Mouse (Mus musculus): Measurements from ENCODE around the gene Twsg1.

Gene Twsg1

DNA sequence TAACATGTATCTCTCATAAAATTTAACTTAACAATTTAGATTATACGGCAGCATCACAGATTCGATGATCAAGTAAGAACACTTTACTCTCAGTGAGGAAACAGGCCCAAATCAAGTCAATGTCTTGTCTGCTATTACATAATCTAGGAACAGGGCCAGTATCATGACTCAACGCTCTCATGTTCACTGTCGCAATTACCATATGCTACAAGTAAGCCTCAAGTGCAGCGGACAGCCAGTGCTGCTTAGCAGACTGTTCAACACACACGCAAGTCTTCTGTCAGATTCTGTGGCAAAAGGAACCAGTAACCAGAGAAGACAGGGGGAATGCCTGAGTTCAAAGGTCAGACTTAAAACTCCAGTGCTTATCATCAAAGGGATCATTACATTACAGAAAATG is 20.1 kb downstream of the Twsg1 start:
- no peak for DNase-seq

DNA sequence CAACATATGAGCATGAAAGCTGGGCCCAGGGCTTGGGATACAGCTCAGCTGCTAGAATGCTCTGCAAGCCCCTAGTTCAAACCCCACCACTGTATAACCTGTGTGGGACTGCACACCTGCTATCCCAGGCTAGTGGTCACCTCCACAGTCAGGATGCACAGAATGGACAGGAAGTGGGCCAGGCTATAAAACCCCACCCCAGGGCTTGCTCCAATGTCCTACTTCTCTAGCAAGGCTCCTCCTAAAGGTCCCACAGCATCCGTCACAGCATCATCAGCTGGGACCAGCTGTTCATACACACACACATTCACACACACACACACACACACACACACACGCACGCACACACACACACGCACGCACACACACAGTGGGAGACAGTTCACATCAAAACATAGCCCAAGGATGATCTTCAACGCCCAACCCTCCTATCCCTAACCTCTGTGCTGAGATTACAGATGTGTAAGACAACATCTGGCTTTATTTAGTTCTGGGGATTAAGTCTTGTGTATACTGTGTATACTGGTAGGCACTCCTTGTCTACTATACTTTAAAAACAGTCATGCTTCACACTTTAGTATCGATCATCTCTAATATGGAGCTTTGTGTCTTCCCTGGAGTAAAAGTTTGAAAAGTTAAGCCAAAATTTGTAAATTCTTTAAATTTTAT is 20.7 kb downstream of the Twsg1 start:
- no peak for DNase-seq

DNA sequence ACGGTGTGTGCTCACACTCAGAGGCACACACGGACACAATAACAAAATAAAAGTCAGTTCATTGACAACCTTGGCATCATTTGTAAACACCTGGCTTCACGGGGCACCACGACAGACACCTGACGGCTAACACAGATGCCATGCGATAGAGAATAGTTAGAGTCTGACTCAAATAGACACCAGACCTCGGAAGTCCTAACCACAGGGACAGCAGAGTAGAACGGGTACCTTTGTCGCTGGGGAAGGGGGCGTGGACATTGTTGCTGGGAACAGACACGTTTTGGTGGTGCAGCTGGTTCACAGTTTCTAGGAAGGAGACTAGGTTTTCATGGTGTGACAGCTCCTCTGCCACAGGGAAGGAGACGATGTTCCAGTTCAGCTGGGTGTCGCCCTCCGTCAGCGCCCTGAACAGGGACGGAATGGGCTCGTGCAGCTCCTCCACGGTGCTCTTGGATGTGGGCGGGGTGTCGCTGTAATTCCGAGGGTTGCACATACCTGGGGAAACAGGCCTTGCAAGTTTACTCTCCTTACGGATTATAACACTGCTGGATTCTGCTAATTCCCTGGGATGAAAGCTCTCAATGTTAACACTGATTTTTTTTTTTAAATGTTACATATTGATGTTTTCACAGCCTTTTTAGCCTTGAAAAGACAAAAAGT is 21.6 kb downstream of the Twsg1 start:
- no peak for DNase-seq

- DNase-seq: no peak
Measured at GRCm38 (mm10) chr17:65927077-65927476, 23.9 kb downstream of the Twsg1 start.

- DNase-seq: no peak
Measured at GRCm38 (mm10) chr17:65924218-65924617, 26.8 kb downstream of the Twsg1 start.

DNA sequence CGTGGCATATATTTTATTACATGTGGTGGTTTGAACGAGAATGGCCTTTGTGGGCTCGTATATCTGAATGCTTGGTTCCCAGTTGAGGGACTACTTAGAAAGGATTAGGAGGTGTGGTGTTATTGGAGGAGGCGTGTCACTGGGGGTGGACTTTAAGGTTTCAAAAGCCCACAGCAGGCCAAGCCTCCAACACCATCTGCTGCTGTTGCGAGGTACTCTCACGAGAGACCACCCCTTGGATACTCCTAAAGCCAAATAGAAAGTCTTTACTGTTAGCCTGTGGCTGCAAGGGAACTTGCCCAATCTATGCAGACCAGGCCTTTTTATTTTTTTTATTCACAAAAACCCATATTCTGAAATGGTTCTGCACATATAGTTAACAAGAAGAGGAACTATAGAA is 29.1 kb downstream of the Twsg1 start:
- DNase-seq: no peak

GRCm38 (mm10) chr17:65919235-65919634 is 31.8 kb downstream of the Twsg1 start:
- DNase-seq: no peak

DNA sequence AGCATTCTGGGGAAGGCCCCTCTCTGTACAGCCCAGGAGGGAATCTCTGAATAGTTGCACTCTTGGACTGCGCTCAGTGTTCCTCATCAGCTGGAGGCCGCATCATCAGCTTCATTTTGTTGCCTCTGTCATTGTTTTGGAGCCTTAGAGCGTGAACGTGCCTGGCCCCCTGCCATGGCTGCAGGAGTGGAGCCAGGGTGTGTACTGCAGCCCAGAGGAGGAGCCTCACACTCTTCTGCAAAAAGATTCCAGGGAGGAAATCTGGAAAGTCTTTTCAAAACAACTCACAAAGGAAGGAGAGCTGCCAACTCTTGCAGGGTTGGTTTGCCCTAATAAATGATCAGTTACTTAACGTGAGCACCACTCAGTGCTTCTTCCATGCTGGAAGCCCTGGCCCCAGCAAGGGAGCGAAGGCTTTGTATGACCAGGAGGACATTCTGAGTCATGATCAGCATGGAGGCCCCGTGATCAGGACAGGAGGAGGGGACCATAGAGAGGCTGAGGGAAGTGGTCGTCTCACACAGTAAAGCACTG is 34.8 kb downstream of the Twsg1 start:
- no peak for DNase-seq

GRCm38 (mm10) chr17:65914083-65914482 is 36.9 kb downstream of the Twsg1 start:
- DNase-seq: no peak

DNA sequence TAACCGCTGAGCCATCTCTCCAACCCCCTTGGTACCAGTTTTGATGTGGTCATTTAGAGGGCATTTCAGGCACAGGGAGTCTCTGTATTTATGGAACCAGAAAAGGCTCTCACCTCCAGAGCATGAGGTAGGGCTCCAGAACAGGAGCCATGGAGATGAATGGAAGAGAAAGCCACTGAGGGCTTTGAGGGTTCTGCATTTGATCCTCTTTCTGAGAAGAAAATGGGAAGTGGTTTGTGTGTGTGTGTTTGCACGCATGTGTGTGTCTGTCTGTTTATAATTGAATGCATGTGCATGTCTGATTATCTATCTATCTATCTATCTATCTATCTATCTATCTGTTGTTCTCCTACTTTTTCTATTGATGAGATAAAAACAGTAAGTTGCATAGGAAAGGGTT is 38.8 kb downstream of the Twsg1 start:
- DNase-seq: no peak

DNA sequence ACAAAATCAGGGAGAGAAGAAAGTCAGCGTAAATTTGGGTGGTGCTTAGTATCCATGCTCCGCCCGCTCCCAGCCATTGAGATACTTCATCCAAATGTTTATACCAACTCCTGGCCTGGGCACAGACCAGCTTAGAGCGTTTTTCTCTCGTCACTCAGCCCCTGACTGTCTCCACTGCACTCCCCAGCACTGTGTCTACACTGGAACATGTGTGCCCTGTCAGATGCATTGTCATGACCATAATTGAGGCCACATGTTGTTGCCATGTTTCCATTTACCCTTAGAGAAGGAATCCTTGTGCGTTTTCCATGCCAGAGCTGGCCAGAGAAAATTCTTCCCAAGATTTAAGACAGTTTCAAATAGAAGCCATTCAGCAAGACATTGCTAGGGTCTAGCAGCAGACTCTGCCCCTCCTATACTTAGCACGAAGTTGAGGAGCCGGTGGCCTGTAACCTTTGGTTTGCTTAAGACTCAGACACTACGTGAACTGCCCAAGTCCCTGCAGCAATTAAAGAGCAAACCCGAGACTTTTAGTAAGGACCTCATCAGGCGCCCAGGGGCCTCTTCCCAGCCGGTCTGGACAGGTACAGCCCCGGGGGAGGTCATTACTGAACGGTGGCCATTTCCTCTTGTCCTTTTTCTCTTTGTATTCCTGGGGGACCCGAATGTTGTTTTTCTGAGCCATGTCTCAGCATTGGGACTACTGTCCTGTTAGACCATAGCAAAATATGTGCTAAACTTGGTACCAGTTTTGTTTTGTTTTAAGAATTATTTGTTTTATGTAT is 39.5 kb downstream of the Twsg1 start:
- DNase-seq: no peak

GRCm38 (mm10) chr17:65908270-65908669 is 42.8 kb downstream of the Twsg1 start:
- DNase-seq: no peak

- peak in 1 of 2 experiments; percentile 33 for DNase-seq
Measured at GRCm38 (mm10) chr17:65906895-65907401, 44.1 kb downstream of the Twsg1 start.

DNA sequence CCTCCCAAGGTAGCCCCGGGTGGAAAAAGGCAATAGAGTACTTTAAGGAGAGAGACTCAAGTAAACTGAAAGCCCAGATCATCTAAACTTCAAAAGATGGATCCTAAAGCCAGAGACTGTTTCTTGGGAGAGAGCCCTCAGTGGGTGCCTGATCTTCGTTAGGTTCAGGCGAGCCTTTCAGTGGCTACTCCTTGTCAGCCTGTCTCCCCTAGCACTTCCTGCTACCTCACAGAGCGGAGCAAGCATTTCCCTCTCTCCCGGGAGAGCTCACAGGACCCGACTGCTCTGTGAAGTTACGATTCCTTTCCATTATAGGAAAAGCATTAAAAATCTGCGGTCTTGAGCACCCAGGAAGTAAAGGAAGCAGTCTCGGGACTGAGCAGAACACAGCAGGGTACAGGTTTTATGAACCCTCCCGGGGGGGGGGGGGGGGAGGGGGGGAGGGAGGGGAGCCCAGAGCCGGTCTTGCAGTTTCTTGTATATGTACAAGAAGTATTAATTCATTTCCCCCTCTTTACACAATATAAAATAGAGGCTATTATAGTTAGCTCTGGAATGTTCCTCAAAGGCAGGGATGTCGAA is 44.6 kb downstream of the Twsg1 start:
- no peak for DNase-seq

DNA sequence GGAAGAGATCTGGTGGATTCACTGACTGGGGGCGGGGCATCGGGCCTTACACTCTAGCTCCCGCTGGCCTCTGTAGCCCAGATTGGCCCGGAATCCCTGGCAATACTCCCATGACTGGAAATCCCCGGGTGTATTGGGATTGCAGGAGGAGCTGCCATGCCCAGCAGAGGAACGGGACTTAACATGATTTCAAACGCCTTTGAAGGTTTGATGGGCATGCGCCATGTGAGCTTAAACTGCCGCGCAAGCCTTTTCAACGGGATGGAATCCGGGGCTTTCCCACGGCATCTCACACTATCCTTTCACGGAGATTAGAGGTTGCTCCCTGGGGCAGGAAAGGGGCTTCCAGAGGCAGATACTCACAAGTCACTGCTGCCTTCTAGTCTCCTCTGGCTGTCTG is 45.8 kb downstream of the Twsg1 start:
- no peak for DNase-seq

GRCm38 (mm10) chr17:65903826-65904225 is 47.2 kb downstream of the Twsg1 start:
- DNase-seq: no peak

DNA sequence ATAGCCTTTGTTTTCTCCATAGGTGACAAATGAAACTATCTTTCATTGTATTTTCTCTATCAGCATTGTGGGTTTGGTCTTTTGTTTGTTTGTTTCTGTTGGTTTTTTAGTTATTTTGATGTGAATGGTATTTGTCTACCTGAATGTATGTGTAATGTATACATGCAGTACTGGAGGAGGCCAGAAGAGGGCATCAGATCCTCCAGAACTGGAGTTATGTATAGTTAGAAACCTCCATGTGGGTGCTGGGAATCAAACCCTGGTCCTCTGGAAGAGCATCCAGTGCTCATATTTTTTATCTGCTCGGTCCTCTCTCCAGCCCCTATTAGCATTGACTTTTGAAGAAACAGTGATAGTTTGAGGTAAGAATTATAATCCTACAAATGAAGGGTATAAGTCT is 48.0 kb downstream of the Twsg1 start:
- no peak for DNase-seq

- no peak for DNase-seq
Measured at GRCm38 (mm10) chr17:65902281-65902680, 48.7 kb downstream of the Twsg1 start.

GRCm38 (mm10) chr17:65896016-65896415 is 55.0 kb downstream of the Twsg1 start:
- no peak for DNase-seq

- DNase-seq: no peak
Measured at GRCm38 (mm10) chr17:65889476-65889875, 61.5 kb downstream of the Twsg1 start.

DNA sequence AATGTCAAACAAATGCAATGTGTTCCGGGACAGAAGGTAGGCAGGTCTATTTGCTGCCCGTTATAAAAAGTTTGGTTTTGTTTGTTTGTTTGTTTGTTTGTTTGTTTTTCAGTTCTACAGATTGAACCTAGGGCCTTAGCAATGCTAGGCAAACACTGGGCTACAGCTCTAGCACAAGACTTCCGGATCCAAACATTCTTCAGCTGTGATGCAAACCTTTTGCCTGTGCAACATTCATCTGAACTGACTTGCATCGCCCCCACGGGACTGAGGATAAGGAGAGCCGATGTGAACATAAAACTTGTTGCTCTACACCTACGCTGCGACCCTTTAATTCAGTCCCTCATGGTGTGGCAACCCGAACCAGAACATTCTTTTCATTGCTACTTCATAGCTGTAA is 64.5 kb downstream of the Twsg1 start:
- DNase-seq: no peak

- no peak for DNase-seq
Measured at GRCm38 (mm10) chr17:65885697-65886529, 65.1 kb downstream of the Twsg1 start, which contains the start of gene Ralbp1. TSS of gene Ralbp1 (minus strand) at chr17:65885798.

Measured in thymus, adult 18-20 months (tissue).